Mouse (Mus musculus) midbrain, embryonic 14.5 days (tissue): Measurements from ENCODE around the gene AC124502.3. TPM values are rescaled to one million over a fixed set of nuclear protein-coding genes. Genes with fewer than 3 reads are reported as not detected.

ENCODE experiments used
- ATAC-seq: fragments of 200-750 bp; cut with Nextera tagmentation; 2 replicates; pipeline ENCODE4 v1.8.0; 2017; ENCODE audit warnings: moderate number of reproducible peaks, moderate library complexity; ENCODE audit not compliant: low FRiP score, low TSS enrichment
- DNase-seq: peaks from one replicate; pipeline ENCODE4 v3.0.0-alpha.2; 2015
- H3K27ac ChIP-seq: fragments of 300-500 bp; sonication (generic); replicated peaks from 2 replicates; pipeline ENCODE4 v1.5.1; 2014; ENCODE audit warnings: mild to moderate bottlenecking, low read depth, low read length, moderate library complexity
- H3K27me3 ChIP-seq: fragments of 300-500 bp; sonication (generic); 2 replicates; pipeline ENCODE4 v1.6.1; 2014; ENCODE audit warnings: low read length, control low read depth, mixed read lengths; ENCODE audit not compliant: control insufficient read depth, insufficient read depth
- H3K36me3 ChIP-seq: fragments of 300-500 bp; sonication (generic); 2 replicates; pipeline ENCODE4 v1.6.1; 2014; ENCODE audit warnings: low read length, control low read depth; ENCODE audit not compliant: control insufficient read depth, insufficient read depth
- H3K4me1 ChIP-seq: fragments of 300-500 bp; sonication (generic); 2 replicates; pipeline ENCODE4 v1.6.1; 2014; ENCODE audit warnings: mild to moderate bottlenecking, antibody characterized with exemption, low read length, control low read depth; ENCODE audit not compliant: control insufficient read depth, insufficient read depth
- H3K4me2 ChIP-seq: fragments of 300-500 bp; sonication (generic); 2 replicates; pipeline ENCODE4 v1.6.1; 2014; ENCODE audit warnings: mild to moderate bottlenecking, low read length, moderate library complexity
- H3K4me3 ChIP-seq: fragments of 300-500 bp; sonication (generic); replicated peaks from 2 replicates; pipeline ENCODE4 v1.5.1; 2014; ENCODE audit warnings: low read depth, low read length
- H3K9ac ChIP-seq: fragments of 300-500 bp; sonication (generic); replicated peaks from 2 replicates; pipeline ENCODE4 v1.6.1; 2014; ENCODE audit warnings: mild to moderate bottlenecking, low read length, moderate library complexity
- H3K9me3 ChIP-seq: fragments of 300-500 bp; sonication (generic); 2 replicates; pipeline ENCODE4 v1.6.1; 2016; ENCODE audit warnings: low read length, control low read depth, mixed read lengths; ENCODE audit not compliant: control insufficient read depth
- WGBS: fragments of 180-500 bp; shearing (Covaris S2); extraction: QIAGEN DNeasy Blood & Tissue Kit; methylation state at CpG from one replicate; pipeline ENCODE4 v1.1.7; 2014; 5-methylcytosine and 5-hydroxymethylcytosine counted together
- polyA plus RNA-seq: library from polyadenylated mRNA; unstranded; fragments of >200 nt; fragmentation: Nextera tagmentation; extraction: Ambion mirVana; gene quantifications from 2 replicates; pipeline ENCODE4 v1.2.1, GENCODE M21; 2014

AC124502.3 gene
- polyA plus RNA-seq, 1 experiment from 2014 or later: 1.6 TPM

- ATAC-seq (no peak; the same call in 1 of the 2 replicates), DNase-seq (peak; percentile 28)
- Histone ChIP-seq H3K27ac (peak overlapping the region; percentile 86), H3K36me3 (0 out of 2 replicates have a peak, but pooled peaks cover 4% of the 10 kb centered on the region), H3K9me3 (no peaks in the 10 kb centered on the region), H3K9ac (peak overlapping the region; percentile 94), H3K27me3 (no peaks in the 10 kb centered on the region), H3K4me3 (peak overlapping the region; percentile 89), H3K4me2 (peak overlapping the region; percentile 86), H3K4me1 (peaks cover 25% of the 10 kb centered on the region)
- WGBS: 11% methylated on average over 41 of the region's 41 CpGs
Measured at GRCm38 (mm10) chr19:5039301-5040114, 817 bp downstream of the AC124502.3 start.

GRCm38 (mm10) chr19:5040862-5041523 is 2.3 kb downstream of the AC124502.3 start, which contains the start of gene Brms1:
Brms1 (plus strand) TSS chr19:5041354.
- Histone ChIP-seq H3K4me1 (peaks cover 25% of the 10 kb centered on the region), H3K9ac (peak within 1 kb of the TSS; percentile 94), H3K4me3 (peak within 1 kb of the TSS; percentile 89), H3K27me3 (no peaks in the 10 kb centered on the region), H3K4me2 (peak within 1 kb of the TSS; percentile 86), H3K9me3 (no peaks in the 10 kb centered on the region), H3K36me3 (peaks cover 13% of the 10 kb centered on the region), H3K27ac (peak within 1 kb of the TSS; percentile 70)
- ATAC-seq (peak; percentile 76), DNase-seq (peak; percentile 99)
- WGBS: 7% methylated on average over 40 of the region's 40 CpGs

- peaks cover 19% of the 10 kb centered on the region for H3K36me3 ChIP-seq
- ATAC-seq (no peak), DNase-seq (no peak)
- 2% methylated on average over 16 of the region's 16 CpGs for WGBS
- no peaks in the 10 kb centered on the region for H3K9me3 ChIP-seq
- H3K4me1 ChIP-seq: peaks cover 25% of the 10 kb centered on the region
- H3K9ac ChIP-seq: peak overlapping the region; percentile 79
- peak overlapping the region; percentile 86 for H3K4me2 ChIP-seq
- H3K27ac ChIP-seq: peak overlapping the region; percentile 70
- H3K27me3 ChIP-seq: no peaks in the 10 kb centered on the region
- H3K4me3 ChIP-seq: peak overlapping the region; percentile 89
Measured at GRCm38 (mm10) chr19:5041588-5041987, 2.9 kb downstream of the AC124502.3 start.

- no peak overlapping the region for H3K27ac ChIP-seq
- no peaks in the 10 kb centered on the region for H3K9me3 ChIP-seq
- peaks cover 9% of the 10 kb centered on the region; the same call in 1 of the 2 replicates for H3K27me3 ChIP-seq
- DNase-seq: no peak
- peaks cover 14% of the 10 kb centered on the region for H3K4me1 ChIP-seq
- ATAC-seq: no peak
- 85% methylated on average over 4 of the region's 4 CpGs for WGBS
- H3K4me3 ChIP-seq: no peak overlapping the region
- H3K9ac ChIP-seq: no peak overlapping the region
- H3K4me2 ChIP-seq: no peak overlapping the region
- peaks cover 48% of the 10 kb centered on the region for H3K36me3 ChIP-seq
Measured at GRCm38 (mm10) chr19:5045531-5045930, 6.8 kb downstream of the AC124502.3 start.

GRCm38 (mm10) chr19:5048138-5049056 is 9.7 kb downstream of the AC124502.3 start:
- no peak overlapping the region for H3K4me2 ChIP-seq
- H3K27me3 ChIP-seq: peaks cover 37% of the 10 kb centered on the region
- H3K36me3 ChIP-seq: peaks cover 48% of the 10 kb centered on the region
- no peak overlapping the region for H3K9ac ChIP-seq
- DNase-seq (no peak), ATAC-seq (no peak)
- no peak overlapping the region for H3K27ac ChIP-seq
- WGBS: 82% methylated on average over 14 of the region's 14 CpGs
- H3K4me1 ChIP-seq: 0 out of 2 replicates have a peak, but pooled peaks cover 4% of the 10 kb centered on the region
- no peaks in the 10 kb centered on the region for H3K9me3 ChIP-seq
- no peak overlapping the region for H3K4me3 ChIP-seq

GRCm38 (mm10) chr19:5049325-5049724 is 10.6 kb downstream of the AC124502.3 start:
- Histone ChIP-seq H3K9ac (no peak overlapping the region), H3K4me1 (0 out of 2 replicates have a peak, but pooled peaks cover 4% of the 10 kb centered on the region), H3K9me3 (no peaks in the 10 kb centered on the region), H3K27ac (no peak overlapping the region), H3K36me3 (peaks cover 44% of the 10 kb centered on the region), H3K27me3 (peaks cover 37% of the 10 kb centered on the region), H3K4me3 (no peak overlapping the region), H3K4me2 (no peak overlapping the region)
- WGBS: 40% methylated on average over 6 of the region's 6 CpGs
- ATAC-seq (no peak), DNase-seq (no peak)

GRCm38 (mm10) chr19:5050047-5050905 is 11.6 kb downstream of the AC124502.3 start, which contains the start of gene Rin1:
Rin1 (plus strand) TSS chr19:5050481.
- Histone ChIP-seq H3K36me3 (peaks cover 42% of the 10 kb centered on the region), H3K9me3 (no peaks in the 10 kb centered on the region), H3K4me2 (no peak within 1 kb of the TSS), H3K4me3 (no peak within 1 kb of the TSS), H3K9ac (0 out of 2 replicates have a peak within 1 kb of the TSS, but pooled peaks have one; percentile 9), H3K4me1 (0 out of 2 replicates have a peak, but pooled peaks cover 4% of the 10 kb centered on the region), H3K27ac (no peak within 1 kb of the TSS), H3K27me3 (peaks cover 37% of the 10 kb centered on the region)
- DNase-seq (peak; percentile 76), ATAC-seq (no peak)
- WGBS: 12% methylated on average over 14 of the region's 14 CpGs
